Mouse (Mus musculus) ES-E14 (cell line): ENCODE data around the gene Gipc3. TPM values are rescaled to one million over a fixed set of nuclear protein-coding genes. Genes with fewer than 3 reads are reported as not detected.

Experiments
- DNase-seq: peaks from one replicate; pipeline ENCODE4 v3.0.0-alpha.2; 2013; ENCODE audit warnings: low read depth, low spot score
- H3K27ac ChIP-seq: 2 replicates; pipeline ENCODE4 v1.5.1; 2012; ENCODE audit warnings: low read depth, mild to moderate bottlenecking, low read length, moderate library complexity, mixed read lengths; ENCODE audit not compliant: poor library complexity, insufficient read depth, severe bottlenecking
- H3K36me3 ChIP-seq: 2 replicates; pipeline ENCODE4 v1.6.1; 2012; ENCODE audit warnings: mild to moderate bottlenecking, low read length, moderate library complexity, mixed read lengths; ENCODE audit not compliant: control insufficient read depth, poor library complexity, insufficient read depth, severe bottlenecking
- H3K4me1 ChIP-seq, 2 experiments: fragments of 150-350 bp in 1 of 2; sonication (generic) in 1 of 2; 2 replicates each; pipeline ENCODE4 v1.6.1; 2012; ENCODE audit warnings: low read length in 2 of 2, mild to moderate bottlenecking in 1 of 2, mixed read lengths in 1 of 2; ENCODE audit not compliant: control insufficient read depth in 2 of 2, insufficient read depth in 2 of 2, poor library complexity in 1 of 2
- H3K4me3 ChIP-seq, 2 experiments: fragments of 150-350 bp in 1 of 2; sonication (generic) in 1 of 2; 2 replicates each; pipeline ENCODE4 v1.5.1; 2012; ENCODE audit warnings: low read length in 2 of 2, low read depth in 1 of 2, mild to moderate bottlenecking in 1 of 2, mixed read lengths in 1 of 2; ENCODE audit not compliant: insufficient read depth in 1 of 2, poor library complexity in 1 of 2, severe bottlenecking in 1 of 2
- H3K9ac ChIP-seq: 2 replicates; pipeline ENCODE4 v1.6.1; 2012; ENCODE audit warnings: low read depth, mild to moderate bottlenecking, low read length, mixed read lengths; ENCODE audit not compliant: poor library complexity, insufficient read depth, severe bottlenecking
- H3K9me3 ChIP-seq: fragments of 150-350 bp; sonication (generic); 2 replicates; pipeline ENCODE4 v1.6.1; 2012; ENCODE audit warnings: low read depth, mild to moderate bottlenecking, low read length; ENCODE audit not compliant: control insufficient read depth, insufficient read depth
- CHD2 ChIP-seq: IDR thresholded peaks from 2 replicates; pipeline ENCODE4 v1.6.1; 2014; ENCODE audit warnings: mild to moderate bottlenecking, low read depth, low read length, inconsistent platforms
- HCFC1 ChIP-seq: IDR thresholded peaks from 2 replicates; pipeline ENCODE4 v1.6.1; 2012; ENCODE audit warnings: low read length, inconsistent platforms, borderline replicate concordance; ENCODE audit not compliant: insufficient read depth
- MAFK ChIP-seq: IDR thresholded peaks from 2 replicates; pipeline ENCODE4 v1.6.1; 2014; ENCODE audit warnings: mild to moderate bottlenecking, low read depth, low read length, inconsistent platforms; ENCODE audit not compliant: insufficient read depth
- ZC3H11A ChIP-seq: IDR thresholded peaks from 2 replicates; pipeline ENCODE4 v1.6.1; 2012; ENCODE audit warnings: low read depth, mild to moderate bottlenecking, inconsistent platforms, low read length, borderline replicate concordance
- ZNF384 ChIP-seq: IDR thresholded peaks from 2 replicates; pipeline ENCODE4 v1.6.1; 2012; ENCODE audit warnings: low read depth, low read length, inconsistent platforms
- in situ Hi-C, 2 experiments: fragments of 600-800 bp; cut with MboI; formaldehyde crosslinking; loops; one replicate each; pipeline ENCODE4 v1.15.1; 2025; ENCODE audit warnings: low sequenced_read_pairs in 2 of 2, inconsistent platforms in 1 of 2; ENCODE audit not compliant: unreplicated experiment in 2 of 2
- total RNA-seq: library from RNA; depleted of rRNA; stranded (reverse); fragments of 300-350 nt; gene quantifications from 2 replicates; pipeline ENCODE4 v1.2.3, GENCODE M21; 2012

Gipc3 gene
- total RNA-seq, 1 experiment, result 0.09 TPM

- H3K4me3 ChIP-seq, result peak overlapping the region; percentile 60 to 93
- peaks cover 0 to 21% of the 10 kb centered on the region in 2 experiments; a peak in 2 of 4 replicates for H3K4me1 ChIP-seq
- H3K27ac ChIP-seq, result peak overlapping the region; percentile 77
- H3K9ac ChIP-seq, result peak overlapping the region; percentile 94
- H3K36me3 ChIP-seq, result peaks cover 51% of the 10 kb centered on the region
- no peak for DNase-seq
- TF ChIP-seq MAFK (no peak), CHD2 (no peak), HCFC1 (no peak), ZNF384 (no peak)
- no peaks in the 10 kb centered on the region for H3K9me3 ChIP-seq
- in situ Hi-C loops, result no loop called here
These were observed 21.6 kb downstream of the Gipc3 start for GRCm38 (mm10) chr10:81321436-81321835.

- H3K9ac ChIP-seq, result peak within 1 kb of the TSS; percentile 94
- TF ChIP-seq HCFC1 (peak; percentile 88), CHD2 (no peak)
- in situ Hi-C loops, result no loop called here
- H3K9me3 ChIP-seq, result no peaks in the 10 kb centered on the region
- H3K27ac ChIP-seq, result peak within 1 kb of the TSS; percentile 77
- DNase-seq, result peak; percentile 100
- H3K36me3 ChIP-seq, result peaks cover 44% of the 10 kb centered on the region
- peak within 1 kb of the TSS; percentile 74 to 93 for H3K4me3 ChIP-seq
- H3K4me1 ChIP-seq, result peaks cover 0 to 23% of the 10 kb centered on the region in 2 experiments; a peak in 2 of 4 replicates
These were observed 22.3 kb downstream of the Gipc3 start, which contains the start of gene Cactin for GRCm38 (mm10) chr10:81320550-81321347. Cactin (plus strand) TSS chr10:81321103.

DNA sequence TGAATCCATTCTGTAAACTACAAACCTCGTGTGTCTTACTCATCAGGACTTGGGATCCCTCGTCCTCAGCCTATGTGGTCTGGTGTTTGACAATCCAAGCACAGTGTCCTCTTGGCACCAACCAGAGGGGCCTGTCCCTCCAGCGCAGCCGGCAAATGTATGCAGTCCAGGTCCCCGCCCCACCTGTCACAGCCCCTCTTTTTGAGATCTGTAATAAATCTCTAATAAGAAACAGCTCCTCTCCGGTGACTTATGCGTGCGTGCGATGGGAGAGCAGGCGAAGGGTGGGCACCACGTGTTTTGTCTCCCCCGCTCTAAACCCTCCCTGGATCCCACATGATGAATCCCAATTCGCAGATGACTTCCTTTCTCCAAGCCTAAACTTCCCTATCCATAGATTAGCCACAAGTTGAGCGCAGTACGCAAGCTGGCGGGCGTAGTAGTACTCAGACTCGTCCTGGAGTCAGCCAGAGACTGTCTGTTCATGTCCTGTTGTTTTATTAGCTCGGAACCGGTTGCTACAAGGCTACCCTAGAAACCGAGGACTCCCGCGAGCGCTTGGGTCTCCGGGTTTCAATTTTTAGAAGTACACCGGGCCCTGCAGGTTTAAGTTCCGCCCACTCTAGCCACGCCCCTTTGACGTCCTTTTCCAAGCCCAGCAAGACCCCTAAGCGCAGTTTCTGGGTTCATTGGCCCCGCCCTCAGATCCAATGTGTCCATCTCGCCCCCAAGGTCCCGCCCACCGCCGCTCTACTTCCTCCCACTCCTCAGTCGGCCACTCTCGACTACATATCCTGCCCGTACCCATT is 23.1 kb downstream of the Gipc3 start:
- TF ChIP-seq ZC3H11A, result no peak
- no peak for TF ChIP-seq HCFC1
- no peak; the same call in 1 of the 2 replicates for TF ChIP-seq CHD2
- no peak for TF ChIP-seq MAFK
- no peak for TF ChIP-seq ZNF384
- in situ Hi-C loops, result no loop called here
- H3K4me3 ChIP-seq, result peak overlapping the region; percentile 70 to 74
- H3K9me3 ChIP-seq, result no peaks in the 10 kb centered on the region
- H3K9ac ChIP-seq, result peak overlapping the region; percentile 83
- DNase-seq, result peak; percentile 100
- peaks cover 42% of the 10 kb centered on the region for H3K36me3 ChIP-seq
- H3K4me1 ChIP-seq, result peaks cover 0 to 22% of the 10 kb centered on the region in 2 experiments; a peak in 2 of 4 replicates
- H3K27ac ChIP-seq, result peak overlapping the region; percentile 47

- Histone ChIP-seq H3K4me3 (peak overlapping the region; percentile 70 to 74; a peak in 3 of 4 replicates), H3K27ac (no peak overlapping the region), H3K36me3 (peaks cover 41% of the 10 kb centered on the region), H3K9ac (peak overlapping the region; percentile 83; the same call in 1 of the 2 replicates), H3K4me1 (peaks cover 0 to 22% of the 10 kb centered on the region in 2 experiments; a peak in 2 of 4 replicates), H3K9me3 (no peaks in the 10 kb centered on the region)
- TF ChIP-seq MAFK (no peak), ZNF384 (no peak), CHD2 (no peak), HCFC1 (no peak), ZC3H11A (no peak)
- DNase-seq, result no peak
- in situ Hi-C loops, result no loop called here
These were observed 23.8 kb downstream of the Gipc3 start for GRCm38 (mm10) chr10:81319330-81319699.
